Mouse (Mus musculus) limb, embryonic 13.5 days (tissue): ENCODE results near the gene B4galt3. TPM values are rescaled to one million over a fixed set of nuclear protein-coding genes. Genes with fewer than 3 reads are reported as not detected.
A peak's percentile ranks its signal among the peaks of the same experiment; 100 is the strongest.

Source experiments
- ATAC-seq: fragments of 200-750 bp; cut with Nextera tagmentation; 2 replicates; pipeline ENCODE4 v1.8.0; 2017; ENCODE audit warnings: low read depth, moderate number of reproducible peaks, moderate TSS enrichment; ENCODE audit not compliant: low FRiP score
- H3K27ac ChIP-seq: fragments of 300-500 bp; sonication (generic); 2 replicates; pipeline ENCODE4 v1.5.1; 2015; ENCODE audit warnings: inconsistent platforms, mild to moderate bottlenecking, moderate library complexity
- H3K27me3 ChIP-seq: fragments of 300-500 bp; sonication (generic); 2 replicates; pipeline ENCODE4 v1.6.1; 2015; ENCODE audit warnings: mild to moderate bottlenecking, inconsistent platforms
- H3K36me3 ChIP-seq: fragments of 300-500 bp; sonication (generic); 2 replicates; pipeline ENCODE4 v1.6.1; 2015; ENCODE audit warnings: inconsistent platforms, mild to moderate bottlenecking, moderate library complexity
- H3K4me1 ChIP-seq: fragments of 300-500 bp; sonication (generic); 2 replicates; pipeline ENCODE4 v1.6.1; 2015; ENCODE audit warnings: inconsistent platforms
- H3K4me2 ChIP-seq: fragments of 300-500 bp; sonication (generic); replicated peaks from 2 replicates; pipeline ENCODE4 v1.6.1; 2015; ENCODE audit warnings: inconsistent platforms, mild to moderate bottlenecking, moderate library complexity
- H3K4me3 ChIP-seq: fragments of 300-500 bp; sonication (generic); 2 replicates; pipeline ENCODE4 v1.5.1; 2015; ENCODE audit warnings: moderate library complexity, mild to moderate bottlenecking, inconsistent platforms
- H3K9ac ChIP-seq: fragments of 300-500 bp; sonication (generic); 2 replicates; pipeline ENCODE4 v1.6.1; 2015; ENCODE audit warnings: mild to moderate bottlenecking, inconsistent platforms
- H3K9me3 ChIP-seq: fragments of 300-500 bp; sonication (generic); 2 replicates; pipeline ENCODE4 v1.6.1; 2016; ENCODE audit warnings: inconsistent platforms
- WGBS: fragments of 180-500 bp; shearing (Covaris S2); methylation state at CpG from one replicate; pipeline ENCODE4 v1.1.7; 2015; 5-methylcytosine and 5-hydroxymethylcytosine counted together
- polyA plus RNA-seq: library from polyadenylated mRNA; unstranded; fragments of >200 nt; fragmentation: Nextera tagmentation; extraction: Ambion mirVana; gene quantifications from 2 replicates; pipeline ENCODE4 v1.2.1, GENCODE M21; 2015

B4galt3 gene
- polyA plus RNA-seq, 1 experiment from 2014 or later: 94.0 TPM

- H3K36me3 ChIP-seq: peaks cover 57% of the 10 kb centered on the region
- no peak overlapping the region for H3K9ac ChIP-seq
- H3K4me3 ChIP-seq: no peak overlapping the region
- H3K4me2 ChIP-seq: no peak overlapping the region
- no peaks in the 10 kb centered on the region for H3K9me3 ChIP-seq
- no peak overlapping the region for H3K27ac ChIP-seq
- WGBS: 86% methylated on average over 9 of the region's 9 CpGs
- H3K4me1 ChIP-seq: peaks cover 14% of the 10 kb centered on the region
- ATAC-seq: no peak
- no peaks in the 10 kb centered on the region for H3K27me3 ChIP-seq
Measured at GRCm38 (mm10) chr1:171257781-171258180, 12.3 kb upstream of the B4galt3 start.

GRCm38 (mm10) chr1:171258921-171259320, 11.2 kb upstream of the B4galt3 start:
- Histone ChIP-seq H3K27ac (no peak overlapping the region), H3K4me2 (no peak overlapping the region), H3K4me1 (peaks cover 19% of the 10 kb centered on the region), H3K27me3 (no peaks in the 10 kb centered on the region), H3K9ac (no peak overlapping the region), H3K4me3 (no peak overlapping the region), H3K36me3 (peaks cover 54% of the 10 kb centered on the region), H3K9me3 (no peaks in the 10 kb centered on the region)
- ATAC-seq: no peak
- WGBS: 79% methylated on average over 17 of the region's 17 CpGs

GRCm38 (mm10) chr1:171260316-171260715, 9.8 kb upstream of the B4galt3 start:
- Histone ChIP-seq H3K27me3 (no peaks in the 10 kb centered on the region), H3K4me2 (no peak overlapping the region), H3K36me3 (peaks cover 42% of the 10 kb centered on the region), H3K9ac (no peak overlapping the region), H3K27ac (no peak overlapping the region), H3K9me3 (no peaks in the 10 kb centered on the region), H3K4me3 (no peak overlapping the region), H3K4me1 (peaks cover 21% of the 10 kb centered on the region)
- no peak for ATAC-seq
- WGBS: 75% methylated on average over 3 of the region's 3 CpGs

- WGBS: 7% methylated on average over 8 of the region's 8 CpGs
- H3K4me2 ChIP-seq: peak overlapping the region; percentile 58
- peak; percentile 84 for ATAC-seq
- H3K9me3 ChIP-seq: no peaks in the 10 kb centered on the region
- peaks cover 21% of the 10 kb centered on the region for H3K4me1 ChIP-seq
- peaks cover 20% of the 10 kb centered on the region for H3K36me3 ChIP-seq
- no peaks in the 10 kb centered on the region for H3K27me3 ChIP-seq
- peak overlapping the region; percentile 24 for H3K4me3 ChIP-seq
- H3K9ac ChIP-seq: peak overlapping the region; percentile 48
- H3K27ac ChIP-seq: peak overlapping the region; percentile 89
Measured at GRCm38 (mm10) chr1:171262594-171263130, 7.5 kb upstream of the B4galt3 start.

GRCm38 (mm10) chr1:171263185-171263611, 6.9 kb upstream of the B4galt3 start:
- H3K4me2 ChIP-seq: peak overlapping the region; percentile 58
- WGBS: 0% methylated on average over 2 of the region's 2 CpGs
- H3K27ac ChIP-seq: peak overlapping the region; percentile 89; the same call in 1 of the 2 replicates
- H3K36me3 ChIP-seq: peaks cover 15% of the 10 kb centered on the region
- no peaks in the 10 kb centered on the region for H3K9me3 ChIP-seq
- H3K9ac ChIP-seq: no peak overlapping the region
- peak; percentile 89 for ATAC-seq
- H3K4me1 ChIP-seq: peaks cover 21% of the 10 kb centered on the region
- peak overlapping the region; percentile 24 for H3K4me3 ChIP-seq
- H3K27me3 ChIP-seq: no peaks in the 10 kb centered on the region

- Histone ChIP-seq H3K27me3 (no peaks in the 10 kb centered on the region), H3K36me3 (peaks cover 10% of the 10 kb centered on the region), H3K9ac (no peak overlapping the region), H3K4me3 (no peak overlapping the region), H3K9me3 (no peaks in the 10 kb centered on the region), H3K4me1 (peaks cover 21% of the 10 kb centered on the region), H3K4me2 (peak overlapping the region; percentile 58), H3K27ac (peak overlapping the region; percentile 69)
- 75% methylated on average over 3 of the region's 3 CpGs for WGBS
- no peak for ATAC-seq
Measured at GRCm38 (mm10) chr1:171263666-171264461, 6.3 kb upstream of the B4galt3 start.

- peaks cover 31% of the 10 kb centered on the region for H3K4me1 ChIP-seq
- WGBS: 65% methylated on average over 4 of the region's 4 CpGs
- H3K36me3 ChIP-seq: no peaks in the 10 kb centered on the region
- H3K27me3 ChIP-seq: no peaks in the 10 kb centered on the region
- no peak overlapping the region for H3K27ac ChIP-seq
- no peak for ATAC-seq
- H3K4me2 ChIP-seq: no peak overlapping the region
- no peaks in the 10 kb centered on the region for H3K9me3 ChIP-seq
- H3K4me3 ChIP-seq: no peak overlapping the region
- H3K9ac ChIP-seq: no peak overlapping the region
Measured at GRCm38 (mm10) chr1:171265971-171266744, 4.0 kb upstream of the B4galt3 start.

GRCm38 (mm10) chr1:171268341-171268740, 1.8 kb upstream of the B4galt3 start:
- 61% methylated on average over 1 of the region's 1 CpGs for WGBS
- no peak overlapping the region for H3K27ac ChIP-seq
- ATAC-seq: no peak
- no peaks in the 10 kb centered on the region for H3K27me3 ChIP-seq
- no peak overlapping the region for H3K4me2 ChIP-seq
- no peaks in the 10 kb centered on the region for H3K9me3 ChIP-seq
- peaks cover 30% of the 10 kb centered on the region for H3K4me1 ChIP-seq
- H3K4me3 ChIP-seq: no peak overlapping the region
- peaks cover 16% of the 10 kb centered on the region for H3K36me3 ChIP-seq
- H3K9ac ChIP-seq: no peak overlapping the region

- under 1% methylated on average over 19 of the region's 19 CpGs for WGBS
- 0 out of 2 replicates have a peak overlapping the region, but pooled peaks have one; percentile 10 for H3K27ac ChIP-seq
Measured at GRCm38 (mm10) chr1:171270573-171270900, 409 bp downstream of the B4galt3 start.

GRCm38 (mm10) chr1:171271196-171271595, 1.1 kb downstream of the B4galt3 start:
- Histone ChIP-seq H3K27ac (no peak overlapping the region), H3K9me3 (no peaks in the 10 kb centered on the region), H3K4me1 (peaks cover 22% of the 10 kb centered on the region), H3K4me2 (peak overlapping the region; percentile 96), H3K4me3 (peak overlapping the region; percentile 65), H3K36me3 (peaks cover 45% of the 10 kb centered on the region), H3K27me3 (no peaks in the 10 kb centered on the region), H3K9ac (peak overlapping the region; percentile 75)
- no peak for ATAC-seq
- WGBS: 44% methylated on average over 9 of the region's 9 CpGs

More at GRCm38 (mm10) chr1:171270573-171270900, 409 bp downstream of the B4galt3 start:
- peaks cover 22% of the 10 kb centered on the region for H3K4me1 ChIP-seq
- H3K9me3 ChIP-seq: no peaks in the 10 kb centered on the region
- peak; percentile 75 for ATAC-seq
- no peaks in the 10 kb centered on the region for H3K27me3 ChIP-seq
- peak overlapping the region; percentile 75 for H3K9ac ChIP-seq
- H3K4me3 ChIP-seq: peak overlapping the region; percentile 65
- H3K4me2 ChIP-seq: peak overlapping the region; percentile 96
- peaks cover 38% of the 10 kb centered on the region for H3K36me3 ChIP-seq

GRCm38 (mm10) chr1:171271622-171272021, 1.5 kb downstream of the B4galt3 start:
- Histone ChIP-seq H3K9me3 (no peaks in the 10 kb centered on the region), H3K4me2 (peak overlapping the region; percentile 96), H3K4me1 (peaks cover 22% of the 10 kb centered on the region), H3K27me3 (no peaks in the 10 kb centered on the region), H3K36me3 (peaks cover 49% of the 10 kb centered on the region), H3K9ac (no peak overlapping the region), H3K4me3 (peak overlapping the region; percentile 65; the same call in 1 of the 2 replicates), H3K27ac (no peak overlapping the region)
- WGBS: 72% methylated on average over 10 of the region's 10 CpGs
- ATAC-seq: no peak

GRCm38 (mm10) chr1:171272086-171272485, 2.0 kb downstream of the B4galt3 start:
- Histone ChIP-seq H3K36me3 (peaks cover 54% of the 10 kb centered on the region), H3K9ac (no peak overlapping the region), H3K9me3 (no peaks in the 10 kb centered on the region), H3K27me3 (no peaks in the 10 kb centered on the region), H3K4me3 (0 out of 2 replicates have a peak overlapping the region, but pooled peaks have one; percentile 65), H3K4me2 (peak overlapping the region; percentile 96), H3K4me1 (peaks cover 22% of the 10 kb centered on the region), H3K27ac (no peak overlapping the region)
- 94% methylated on average over 3 of the region's 3 CpGs for WGBS
- no peak for ATAC-seq
